Mouse (Mus musculus) left cerebral cortex, postnatal 10 days (tissue): Measurements from ENCODE around the gene Adh6a. TPM values are rescaled to one million over a fixed set of nuclear protein-coding genes. Genes with fewer than 3 reads are reported as not detected.
A peak's percentile ranks its signal among the peaks of the same experiment; 100 is the strongest.

Experiments
- DNase-seq, 2 experiments: peaks; one replicate each; pipeline ENCODE4 v3.0.0; 2021 to 2022; ENCODE audit warnings: low spot score in 2 of 2, mixed read lengths in 1 of 2; ENCODE audit errors: extremely low spot score in 1 of 2
- intact Hi-C: fragments of 180-260 bp; cut with DNase I; formaldehyde crosslinking; loops from one replicate; pipeline ENCODE4 v1.15.1; 2025
- total RNA-seq, 2 experiments: library from RNA; stranded (reverse); gene quantifications; 2 replicates each; pipeline ENCODE4 v1.2.3; 2021

Gene Adh6a
- total RNA-seq = not detected

GRCm38 (mm10) chr3:138312965-138313364 is at the start of gene Adh6a:
Gene Adh6a (plus strand): TSS chr3:138313286.
- intact Hi-C loops = no loop called here
- no peak for DNase-seq

DNA sequence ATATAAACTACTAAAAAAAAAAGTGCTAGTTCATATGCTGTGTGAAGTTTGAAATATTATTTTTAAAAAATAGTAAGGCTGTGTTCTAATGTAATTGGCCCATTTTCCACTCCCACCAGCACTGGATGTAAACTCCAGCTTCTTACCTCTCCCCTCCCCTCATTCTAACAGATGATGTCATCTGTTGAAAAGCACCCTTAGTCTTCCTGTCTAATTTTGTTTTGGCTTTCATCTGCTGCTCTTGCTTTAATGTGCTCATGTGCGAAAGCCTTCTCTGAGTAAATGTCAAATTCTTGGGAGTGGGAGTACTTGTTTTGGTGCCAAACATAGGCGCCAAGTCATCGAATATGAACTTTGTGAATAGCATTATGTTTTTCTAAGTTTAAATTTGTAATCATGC is 48.4 kb upstream of the Adh6a start:
- peak in 1 of 2 experiments; percentile 5 for DNase-seq
- intact Hi-C loops = no loop called here

GRCm38 (mm10) chr3:138270507-138270906 is 42.6 kb upstream of the Adh6a start:
- intact Hi-C loops = no loop called here
- DNase-seq = no peak

GRCm38 (mm10) chr3:138271297-138271696 is 41.8 kb upstream of the Adh6a start:
- intact Hi-C loops = no loop called here
- no peak for DNase-seq

DNA sequence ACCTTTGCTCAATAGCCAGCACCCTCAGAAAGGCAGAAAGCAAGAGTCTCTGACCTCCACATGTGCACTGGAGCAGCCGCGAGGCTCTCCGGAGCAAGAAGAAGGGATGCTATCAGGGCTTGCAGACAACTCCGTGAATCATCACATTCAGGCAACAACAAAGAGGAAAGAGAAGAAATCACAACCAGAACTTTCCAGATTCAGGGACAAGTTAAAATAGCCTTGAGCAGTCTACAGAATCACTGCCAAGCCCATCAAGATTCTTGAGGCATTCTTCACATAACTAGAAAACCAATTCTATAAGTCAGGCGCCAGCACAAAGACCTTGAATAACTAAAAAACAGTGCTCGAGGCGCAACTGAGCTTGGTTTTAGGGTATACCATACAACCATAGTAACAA is 40.0 kb upstream of the Adh6a start:
- intact Hi-C loops = no loop called here
- no peak for DNase-seq

DNA sequence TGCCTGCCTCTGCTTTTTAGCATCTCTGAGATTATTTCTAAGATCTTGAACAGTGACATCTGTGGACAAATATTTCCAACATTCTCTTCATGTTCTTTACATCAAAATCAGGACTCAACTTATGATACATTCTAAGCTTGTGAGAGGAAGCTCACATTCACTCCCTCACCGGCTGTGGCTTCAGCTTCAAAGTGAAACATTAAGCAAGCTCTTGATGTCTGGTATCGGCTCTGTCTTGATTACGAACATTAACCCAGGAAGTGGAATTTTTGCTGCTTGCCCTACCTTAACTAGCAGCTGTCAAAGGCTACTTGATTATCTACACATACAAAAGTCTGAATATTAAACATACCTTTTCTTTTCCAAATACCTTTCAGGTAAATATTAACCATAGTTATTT is 38.0 kb upstream of the Adh6a start:
- DNase-seq = no peak
- intact Hi-C loops = no loop called here

- intact Hi-C loops = no loop called here
- DNase-seq = no peak
These were observed 30.5 kb upstream of the Adh6a start for GRCm38 (mm10) chr3:138282556-138282955.

- DNase-seq = no peak
- intact Hi-C loops = no loop called here
These were observed 29.3 kb upstream of the Adh6a start for GRCm38 (mm10) chr3:138283831-138284230.

DNA sequence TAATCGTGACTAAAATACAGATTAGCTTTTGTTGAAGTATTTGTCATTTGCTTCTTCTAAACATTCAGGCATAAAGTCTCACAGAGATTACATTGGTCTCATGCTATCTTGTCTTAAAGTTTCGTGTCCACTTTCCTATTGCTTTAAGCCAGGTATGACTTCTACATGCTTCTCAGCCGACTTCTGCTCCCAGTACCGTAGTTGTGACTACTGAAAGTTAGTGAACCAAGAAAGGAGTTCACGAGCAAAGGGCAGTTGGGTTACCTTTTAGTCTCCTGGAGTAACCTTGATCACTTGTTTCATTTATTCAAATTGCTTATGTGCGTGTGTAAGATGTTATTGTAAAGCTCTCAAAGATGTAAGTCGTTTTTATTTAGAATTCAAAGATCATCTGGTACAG is 27.1 kb upstream of the Adh6a start:
- no peak for DNase-seq
- intact Hi-C loops = no loop called here

GRCm38 (mm10) chr3:138287686-138288085 is 25.4 kb upstream of the Adh6a start:
- intact Hi-C loops = no loop called here
- no peak for DNase-seq

DNA sequence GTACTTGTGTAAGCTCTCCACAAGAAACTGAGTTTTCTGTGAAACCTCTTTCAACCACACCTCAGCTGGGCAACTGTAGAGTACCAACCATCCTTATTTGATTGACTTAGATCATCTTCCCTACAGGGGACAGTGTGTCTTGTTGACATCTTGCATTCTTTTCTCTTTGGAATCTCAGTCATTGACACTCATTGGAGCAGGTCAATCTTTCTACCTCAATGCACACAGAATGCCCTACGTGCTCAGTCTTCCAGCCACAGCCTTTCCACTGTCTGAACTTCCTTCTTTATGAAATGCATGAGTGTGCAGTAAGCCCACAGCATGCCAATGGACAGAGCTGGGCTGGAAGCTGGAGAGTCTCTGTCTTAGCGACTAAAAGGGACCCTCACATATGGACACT is 22.4 kb upstream of the Adh6a start:
- intact Hi-C loops = no loop called here
- no peak for DNase-seq

GRCm38 (mm10) chr3:138291529-138292117 is 21.5 kb upstream of the Adh6a start:
- no peak for DNase-seq
- intact Hi-C loops = no loop called here

DNA sequence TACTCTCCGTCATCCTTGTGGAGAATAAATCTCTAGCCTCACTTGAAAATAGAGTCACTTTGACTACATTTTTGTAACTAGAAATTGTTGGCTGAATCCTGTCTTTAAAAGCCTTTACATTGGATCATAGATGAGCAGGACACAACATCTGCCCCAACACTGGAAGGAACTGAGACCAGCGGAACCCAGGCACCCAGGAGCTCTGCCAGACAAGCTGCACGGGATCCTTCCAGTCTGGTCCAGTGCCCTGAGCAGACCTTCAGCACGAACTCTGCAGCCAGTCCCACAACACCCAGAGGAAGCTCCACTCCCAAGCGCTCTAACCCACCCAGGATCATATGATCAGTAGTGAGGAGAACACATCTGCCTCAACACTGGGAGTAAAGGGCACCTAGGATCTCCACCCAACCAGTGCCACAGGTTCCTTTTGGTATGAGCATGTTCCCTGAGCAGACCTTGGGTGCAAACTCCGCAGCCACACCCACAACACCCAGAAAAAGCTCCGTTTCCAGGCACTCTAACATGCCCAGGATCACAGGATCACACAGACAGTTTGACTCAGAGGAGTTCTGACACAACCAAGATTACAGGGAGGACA is 19.7 kb upstream of the Adh6a start:
- intact Hi-C loops = no loop called here

GRCm38 (mm10) chr3:138300130-138300529 is 13.0 kb upstream of the Adh6a start:
- no peak for DNase-seq
- intact Hi-C loops = no loop called here

More for the DNA sequence above, 19.7 kb upstream of the Adh6a start:
- DNase-seq = no peak

- intact Hi-C loops = no loop called here
- DNase-seq = no peak
These were observed 10.4 kb upstream of the Adh6a start for GRCm38 (mm10) chr3:138302676-138303075.

GRCm38 (mm10) chr3:138303771-138304488 is 9.2 kb upstream of the Adh6a start:
- intact Hi-C loops = no loop called here
- no peak for DNase-seq

GRCm38 (mm10) chr3:138304489-138304871 is 8.6 kb upstream of the Adh6a start:
- DNase-seq = no peak
- intact Hi-C loops = no loop called here

DNA sequence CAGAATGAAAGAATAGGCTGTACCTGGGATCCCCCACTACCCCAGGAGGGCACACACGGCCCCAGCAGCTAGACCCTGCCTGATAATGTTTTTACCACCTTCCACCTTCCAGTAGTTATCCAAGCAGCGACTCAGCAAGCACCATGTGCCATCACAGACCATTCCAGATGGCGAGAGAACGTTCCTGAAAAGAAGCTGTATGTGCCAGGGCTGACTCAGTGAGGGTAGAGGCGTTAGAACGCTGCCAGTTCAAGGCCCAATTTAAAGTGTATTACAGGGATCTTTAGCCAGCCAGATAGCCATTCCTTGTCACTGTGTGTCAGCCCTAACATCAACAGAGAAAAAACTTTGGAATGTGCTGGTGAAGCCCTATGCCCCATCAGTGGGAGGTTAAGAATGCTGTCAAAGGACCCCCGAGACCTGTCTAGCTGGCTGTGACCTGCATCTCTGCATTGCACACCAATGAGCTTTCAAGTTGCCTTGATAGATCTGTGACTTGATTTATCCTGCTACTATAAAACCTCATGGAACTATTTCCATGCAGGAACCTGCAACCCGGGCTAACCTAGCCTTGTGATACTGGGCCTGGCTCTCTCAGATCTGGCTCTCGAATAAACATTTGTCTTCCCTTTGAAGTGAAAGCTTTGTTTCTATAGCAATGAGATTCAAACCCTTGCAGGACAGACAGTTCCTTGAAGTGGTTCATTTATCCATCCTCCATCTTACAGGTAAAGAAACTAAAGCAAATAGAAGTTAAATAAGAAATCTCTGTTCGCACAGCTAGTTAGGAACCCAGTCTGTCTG is 7.4 kb upstream of the Adh6a start:
- DNase-seq = no peak
- intact Hi-C loops = no loop called here

DNA sequence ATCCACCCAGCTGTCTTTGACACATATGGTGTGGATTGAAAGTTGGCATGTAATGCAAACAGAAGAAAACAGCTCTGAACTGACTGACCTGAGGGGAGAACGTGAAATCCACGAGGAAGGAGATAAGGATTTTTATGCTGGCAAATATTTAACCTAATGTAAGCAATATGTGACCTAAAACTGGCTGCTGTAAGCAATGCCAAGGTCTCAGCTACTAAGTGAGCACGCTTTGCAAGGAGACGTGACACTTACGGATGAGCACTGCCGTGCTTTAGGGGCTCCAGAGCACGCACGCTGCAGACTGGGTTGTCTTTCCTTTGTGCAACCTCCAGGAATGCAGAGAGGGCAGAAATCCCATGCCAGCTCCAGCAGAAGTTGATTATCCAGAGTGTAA is 6.8 kb upstream of the Adh6a start:
- DNase-seq = no peak
- intact Hi-C loops = no loop called here

DNA sequence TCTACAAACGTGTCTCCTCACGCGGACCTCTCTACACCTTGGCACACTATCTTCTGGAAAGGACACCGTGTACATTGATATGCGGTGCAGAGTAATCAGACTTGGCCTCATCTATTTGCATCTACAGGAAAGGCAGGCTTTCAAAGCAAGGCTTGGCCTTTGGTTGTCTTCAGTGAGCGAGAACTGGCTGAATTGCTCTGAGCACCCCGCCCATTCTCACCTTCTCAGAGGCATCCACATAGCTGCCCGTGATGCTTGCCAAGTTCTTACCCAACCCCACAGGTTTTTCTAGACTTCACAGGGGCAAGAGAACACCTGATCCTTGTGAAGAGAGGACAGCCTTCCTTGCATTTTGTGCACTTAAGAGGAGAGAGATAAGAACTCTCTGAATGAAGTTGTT is 3.2 kb upstream of the Adh6a start:
- no peak for DNase-seq
- intact Hi-C loops = no loop called here
